Mouse (Mus musculus): ENCODE measurements around the gene Ifitm2. TPM values are rescaled to one million over a fixed set of nuclear protein-coding genes. Genes with fewer than 3 reads are reported as not detected.
"Not testable (repeated sequence)": the region's sequence is repeated elsewhere in the genome, so short reads cannot be mapped to it uniquely, and the experiment has no call there.

The Ifitm2 gene
- total RNA-seq, 2 experiments from 2014 or later = 9.7 to 13.4 TPM

DNA sequence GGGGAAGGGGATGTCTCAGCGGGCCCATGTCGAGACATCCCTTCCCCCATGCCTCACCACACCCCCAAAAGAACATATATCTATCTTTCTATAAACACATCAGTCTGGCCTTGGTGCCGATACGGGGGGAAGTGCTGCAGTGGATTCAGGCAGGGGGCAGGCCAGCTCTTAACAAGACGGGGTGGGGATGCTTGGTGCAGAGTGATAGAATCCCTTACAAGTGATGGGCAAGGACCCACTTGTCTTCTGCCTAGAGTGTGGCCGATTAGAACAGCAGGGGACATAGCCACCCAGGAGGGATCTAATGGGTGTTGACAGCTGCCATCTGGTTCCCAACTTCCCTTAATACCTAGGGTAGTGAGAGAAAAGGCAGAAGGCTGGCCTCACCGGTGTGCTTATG lies 15.1 kb upstream of the Ifitm2 start:
- DNase-seq (ENCODE audit: extremely low spot score in 1 of 2, low spot score in 1 of 2) = no peak

GRCm38 (mm10) chr7:140968710-140969109 lies 12.9 kb upstream of the Ifitm2 start:
- DNase-seq (ENCODE audit: extremely low spot score in 1 of 2, low spot score in 1 of 2) = not testable (repeated sequence)

GRCm38 (mm10) chr7:140967862-140968591 lies 12.2 kb upstream of the Ifitm2 start:
- no peak for DNase-seq (ENCODE audit: extremely low spot score in 1 of 2, low spot score in 1 of 2)

DNA sequence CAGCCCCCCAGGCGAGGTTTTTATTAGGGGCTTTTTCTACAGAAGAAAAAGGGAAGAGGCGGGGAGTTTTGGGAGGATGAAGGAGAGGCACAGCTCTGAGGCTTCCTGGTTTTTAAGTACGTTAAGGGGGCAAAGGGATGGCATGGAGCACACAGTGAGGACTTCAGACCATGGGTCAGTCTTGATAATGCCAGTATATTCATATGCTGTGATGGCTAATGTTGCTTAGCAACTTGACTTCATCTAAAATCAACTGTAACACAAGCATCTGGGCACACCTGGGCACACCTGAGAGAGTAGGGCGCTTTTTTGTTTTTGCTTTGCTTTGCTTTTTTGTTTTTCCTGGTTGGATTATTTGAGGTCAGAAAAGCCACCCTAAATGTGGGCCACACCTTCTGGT lies 11.1 kb upstream of the Ifitm2 start, which contains the start of gene Ifitm1:
Gene Ifitm1, plus strand, starts transcription at position 301 of the 400 bp plus-strand sequence.
- DNase-seq (ENCODE audit: extremely low spot score in 1 of 2, low spot score in 1 of 2) = no peak

- no peak for DNase-seq (ENCODE audit: extremely low spot score in 1 of 2, low spot score in 1 of 2)
Measured at GRCm38 (mm10) chr7:140962733-140963132, 6.9 kb upstream of the Ifitm2 start.

GRCm38 (mm10) chr7:140961416-140961815 lies 5.6 kb upstream of the Ifitm2 start:
- DNase-seq (ENCODE audit: extremely low spot score in 1 of 2, low spot score in 1 of 2) = no peak

- no peak for DNase-seq (ENCODE audit: extremely low spot score in 1 of 2, low spot score in 1 of 2)
Measured at GRCm38 (mm10) chr7:140960026-140960425, 4.2 kb upstream of the Ifitm2 start.

- DNase-seq (ENCODE audit: extremely low spot score in 1 of 2, low spot score in 1 of 2) = peak in 1 of 2 experiments; percentile 50
Measured at GRCm38 (mm10) chr7:140959181-140959901, 3.6 kb upstream of the Ifitm2 start.

- DNase-seq (ENCODE audit: extremely low spot score in 1 of 2, low spot score in 1 of 2) = no peak
Measured at GRCm38 (mm10) chr7:140956556-140956869, 726 bp upstream of the Ifitm2 start.

- DNase-seq (ENCODE audit: extremely low spot score in 1 of 2, low spot score in 1 of 2) = no peak
Measured at GRCm38 (mm10) chr7:140955342-140955741, 445 bp downstream of the Ifitm2 start.

DNA sequence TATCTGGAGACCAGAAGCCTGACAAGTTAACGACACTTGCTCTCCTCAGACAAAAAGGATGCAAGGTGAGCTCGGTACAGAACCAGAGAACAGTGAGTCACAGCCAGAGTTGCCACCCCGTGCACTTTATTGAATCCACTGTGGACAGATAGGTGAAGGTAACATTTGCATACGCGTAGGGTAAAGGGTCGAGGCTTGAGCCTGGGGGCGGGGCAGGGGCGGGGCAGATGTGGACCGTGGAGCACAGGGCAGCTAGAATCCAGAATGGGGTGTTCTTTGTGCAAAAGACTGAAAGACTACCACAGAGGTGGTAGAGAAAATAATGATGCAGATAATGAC lies 1.1 kb downstream of the Ifitm2 start:
- DNase-seq (ENCODE audit: extremely low spot score in 1 of 2, low spot score in 1 of 2) = no peak

DNA sequence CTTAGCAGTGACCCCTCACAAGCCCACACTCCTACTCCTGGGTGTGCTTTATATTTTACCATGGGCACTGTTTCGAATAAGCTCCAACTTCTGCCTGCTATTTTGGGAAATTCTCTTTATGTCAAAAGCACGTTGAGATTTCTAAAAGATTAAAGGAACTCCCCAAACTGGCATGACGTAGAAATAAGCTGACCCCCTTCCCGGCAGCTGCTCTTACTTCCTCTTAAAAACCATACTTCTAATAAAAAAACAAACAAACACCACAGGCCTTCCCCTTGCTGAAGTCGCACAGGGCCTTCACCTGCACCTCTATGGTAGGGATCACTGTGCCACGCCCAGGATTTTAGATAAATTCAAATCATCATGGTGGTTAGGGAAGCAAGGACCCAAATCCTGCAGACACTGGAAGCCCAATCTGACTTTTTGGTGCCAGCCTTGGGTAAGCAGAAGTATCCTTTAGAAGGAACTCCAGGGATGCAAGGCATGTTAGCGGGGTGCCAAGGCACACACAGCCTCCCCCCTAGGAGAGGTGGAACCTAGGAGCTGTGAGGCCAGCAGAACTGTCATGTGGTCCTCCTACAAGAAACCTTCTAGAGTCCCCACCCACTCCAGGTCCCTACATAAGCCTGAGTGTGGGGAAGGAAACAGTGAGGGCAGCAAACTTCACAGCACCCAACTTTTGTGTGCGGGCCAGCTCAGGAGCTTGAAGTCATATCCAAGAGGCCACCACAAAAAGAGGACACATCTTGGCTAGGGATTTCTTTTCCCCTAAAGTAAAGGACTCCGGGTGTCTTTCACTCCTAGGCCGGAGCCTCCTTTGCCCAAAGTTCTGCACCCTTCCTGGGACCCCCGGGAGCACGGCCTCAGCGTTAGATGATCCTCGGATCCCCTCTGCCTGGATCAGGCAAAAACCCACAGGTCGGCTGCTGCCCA lies 1.7 kb downstream of the Ifitm2 start:
- no peak for DNase-seq (ENCODE audit: extremely low spot score in 1 of 2, low spot score in 1 of 2)

DNA sequence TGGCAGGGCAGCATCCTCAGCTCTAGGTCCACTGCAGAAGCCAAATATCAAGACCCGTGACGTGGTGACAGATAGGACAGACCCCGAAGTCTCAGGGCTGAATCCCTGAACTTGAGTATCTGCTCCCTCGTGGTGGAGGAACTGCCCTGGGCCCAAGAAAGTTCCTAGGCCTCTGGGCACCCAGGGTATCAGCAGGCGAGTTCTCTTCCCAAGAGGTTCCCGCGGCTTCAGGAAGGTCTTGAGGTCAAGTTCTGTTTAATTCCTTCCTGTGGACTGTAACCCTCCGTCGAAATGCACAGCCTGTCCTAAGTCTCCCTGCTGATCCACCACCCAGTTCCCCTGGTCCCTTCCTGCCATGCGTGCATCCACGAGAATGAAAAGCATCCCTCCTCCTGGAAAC lies 2.7 kb downstream of the Ifitm2 start:
- DNase-seq (ENCODE audit: extremely low spot score in 1 of 2, low spot score in 1 of 2) = no peak

- DNase-seq (ENCODE audit: extremely low spot score in 1 of 2, low spot score in 1 of 2) = no peak
Measured at GRCm38 (mm10) chr7:140952441-140952840, 3.3 kb downstream of the Ifitm2 start.

GRCm38 (mm10) chr7:140951765-140952164 lies 4.0 kb downstream of the Ifitm2 start:
- DNase-seq (ENCODE audit: extremely low spot score in 1 of 2, low spot score in 1 of 2) = no peak

DNA sequence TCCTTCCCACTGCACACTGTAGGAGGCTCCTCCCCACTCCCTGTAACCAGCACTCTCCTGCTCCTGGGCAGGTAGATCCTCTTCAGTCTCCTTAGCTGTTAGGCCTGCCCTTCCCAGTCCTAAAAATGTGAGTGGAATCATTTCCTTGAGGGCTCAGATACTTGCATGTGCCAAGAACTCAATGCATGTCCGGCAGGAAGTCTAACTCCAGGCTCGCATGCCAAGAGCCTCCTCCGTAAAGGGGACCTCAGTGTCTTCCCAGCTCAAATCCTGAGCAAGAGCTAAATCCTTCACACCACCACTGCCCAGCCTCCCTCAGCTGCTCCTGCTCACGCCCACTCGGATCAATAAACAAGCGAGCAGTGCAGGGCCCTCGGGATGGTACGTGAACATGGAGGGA lies 4.7 kb downstream of the Ifitm2 start:
- DNase-seq (ENCODE audit: extremely low spot score in 1 of 2, low spot score in 1 of 2) = no peak

GRCm38 (mm10) chr7:140949824-140950530 lies 5.8 kb downstream of the Ifitm2 start, which contains the start of gene Ifitm5:
Gene Ifitm5, minus strand, starts transcription at chr7:140950291.
- no peak for DNase-seq (ENCODE audit: extremely low spot score in 1 of 2, low spot score in 1 of 2)

GRCm38 (mm10) chr7:140949255-140949654 lies 6.5 kb downstream of the Ifitm2 start:
- DNase-seq (ENCODE audit: extremely low spot score in 1 of 2, low spot score in 1 of 2) = no peak

DNA sequence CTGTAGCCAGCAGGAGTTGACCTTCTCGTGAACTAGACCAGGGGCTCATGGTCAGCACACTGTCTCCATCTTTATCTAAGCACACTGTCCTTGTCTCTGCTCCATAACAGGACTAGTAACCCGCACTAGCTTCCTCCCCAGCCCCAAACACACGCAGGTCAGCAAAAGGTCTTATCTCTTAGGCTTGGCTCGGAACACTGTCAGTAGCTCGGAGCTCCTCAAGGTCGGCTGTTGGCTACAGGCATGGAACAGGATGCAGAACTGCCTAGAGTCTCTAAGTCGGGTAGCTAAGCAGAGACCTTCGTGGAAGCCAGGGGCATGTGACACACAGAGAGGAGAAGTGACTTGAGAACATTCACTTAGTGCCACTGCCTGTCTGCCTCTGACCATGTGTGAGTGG lies 7.6 kb downstream of the Ifitm2 start:
- no peak for DNase-seq (ENCODE audit: extremely low spot score in 1 of 2, low spot score in 1 of 2)

DNA sequence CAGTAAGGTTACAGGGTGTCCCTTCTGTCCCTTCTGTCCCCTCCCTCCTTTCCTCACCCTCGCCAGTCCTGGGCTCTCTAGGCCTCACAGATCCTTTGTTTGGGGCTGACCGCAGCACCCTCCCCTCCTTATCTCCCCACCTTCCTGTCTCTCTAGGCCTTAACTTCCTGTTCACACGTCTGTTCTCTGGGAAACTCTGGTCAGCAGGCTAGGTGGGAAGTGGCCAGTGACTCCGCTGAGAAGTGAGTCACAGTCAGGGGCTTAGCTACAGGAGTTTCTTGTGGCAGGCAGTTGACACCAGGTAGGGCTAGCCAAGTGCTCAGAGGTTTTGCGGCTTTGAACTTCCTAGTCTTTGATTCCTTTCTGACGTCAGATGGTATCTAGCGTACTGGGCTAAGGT lies 8.8 kb downstream of the Ifitm2 start:
- DNase-seq (ENCODE audit: extremely low spot score in 1 of 2, low spot score in 1 of 2) = no peak
